Mouse (Mus musculus): ENCODE data around the gene Ybx2. TPM values are rescaled to one million over a fixed set of nuclear protein-coding genes. Genes with fewer than 3 reads are reported as not detected.
"Not testable (repeated sequence)": the region's sequence is repeated elsewhere in the genome, so short reads cannot be mapped to it uniquely, and the experiment has no call there.

Gene Ybx2
- total RNA-seq, 1 experiment from 2014 or later, result 27.3 TPM

DNA sequence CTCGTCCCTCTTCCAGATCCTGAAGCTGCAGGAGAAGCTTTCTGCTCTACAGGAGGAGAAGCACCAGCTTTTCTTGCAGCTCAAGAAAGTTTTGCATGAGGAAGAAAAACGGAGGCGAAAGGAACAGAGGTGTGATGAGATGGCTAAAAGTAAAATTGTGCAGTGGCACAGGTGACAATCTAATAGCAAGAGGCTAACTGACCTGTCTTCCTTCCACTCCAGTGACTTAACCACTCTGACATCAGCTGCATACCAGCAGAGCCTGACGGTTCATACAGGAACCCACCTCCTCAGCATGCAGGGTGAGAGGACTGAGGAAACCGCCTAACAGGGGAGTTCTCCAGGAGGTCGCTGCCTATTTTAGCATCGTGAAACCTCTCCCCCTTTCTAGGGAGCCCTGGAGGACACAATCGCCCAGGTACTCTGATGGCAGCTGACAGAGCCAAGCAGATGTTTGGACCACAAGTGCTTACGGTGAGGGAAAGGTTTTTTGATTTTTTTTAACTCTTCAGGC is 20.6 kb upstream of the Ybx2 start:
- DNase-seq, result no peak

DNA sequence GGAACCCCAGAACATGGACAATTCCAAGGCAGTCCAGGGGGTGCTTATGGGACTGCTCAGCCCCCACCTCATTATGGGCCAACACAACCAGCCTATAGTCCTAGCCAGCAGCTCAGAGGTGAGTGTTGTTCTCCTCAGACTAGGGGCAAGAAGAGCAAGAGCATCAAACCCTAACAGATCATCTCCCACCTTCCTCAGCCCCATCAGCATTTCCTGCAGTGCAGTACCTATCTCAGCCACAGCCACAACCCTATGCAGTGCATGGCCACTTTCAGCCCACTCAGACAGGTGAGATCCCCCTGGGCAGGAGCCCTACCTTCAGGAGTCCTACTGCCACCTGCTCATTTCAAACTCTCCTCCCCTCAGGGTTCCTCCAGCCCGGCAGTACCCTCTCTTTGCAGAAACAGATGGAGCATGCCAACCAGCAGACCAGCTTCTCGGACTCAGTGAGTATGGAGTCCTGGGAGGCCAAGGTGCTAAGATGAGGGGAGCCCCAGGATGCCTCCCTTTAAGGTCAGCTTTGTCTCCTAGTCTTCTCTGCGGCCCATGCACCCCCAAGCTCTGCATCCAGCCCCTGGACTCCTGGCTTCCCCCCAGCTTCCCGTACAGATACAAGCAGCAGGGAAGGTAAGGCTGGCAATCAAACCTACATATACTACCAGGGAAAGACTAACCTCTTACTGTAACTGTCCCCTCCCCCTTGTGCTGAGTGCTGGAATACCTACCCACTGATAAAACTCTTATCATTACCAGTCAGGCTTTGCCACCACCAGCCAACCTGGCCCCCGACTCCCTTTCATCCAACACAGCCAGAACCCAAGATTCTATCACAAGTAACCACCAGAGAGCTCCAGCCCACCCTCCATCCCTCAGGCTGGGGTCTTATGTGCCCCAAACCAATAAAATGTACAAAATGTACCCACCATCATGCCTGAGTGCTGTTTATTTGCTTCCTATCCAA is 19.6 kb upstream of the Ybx2 start:
- DNase-seq, result no peak

DNA sequence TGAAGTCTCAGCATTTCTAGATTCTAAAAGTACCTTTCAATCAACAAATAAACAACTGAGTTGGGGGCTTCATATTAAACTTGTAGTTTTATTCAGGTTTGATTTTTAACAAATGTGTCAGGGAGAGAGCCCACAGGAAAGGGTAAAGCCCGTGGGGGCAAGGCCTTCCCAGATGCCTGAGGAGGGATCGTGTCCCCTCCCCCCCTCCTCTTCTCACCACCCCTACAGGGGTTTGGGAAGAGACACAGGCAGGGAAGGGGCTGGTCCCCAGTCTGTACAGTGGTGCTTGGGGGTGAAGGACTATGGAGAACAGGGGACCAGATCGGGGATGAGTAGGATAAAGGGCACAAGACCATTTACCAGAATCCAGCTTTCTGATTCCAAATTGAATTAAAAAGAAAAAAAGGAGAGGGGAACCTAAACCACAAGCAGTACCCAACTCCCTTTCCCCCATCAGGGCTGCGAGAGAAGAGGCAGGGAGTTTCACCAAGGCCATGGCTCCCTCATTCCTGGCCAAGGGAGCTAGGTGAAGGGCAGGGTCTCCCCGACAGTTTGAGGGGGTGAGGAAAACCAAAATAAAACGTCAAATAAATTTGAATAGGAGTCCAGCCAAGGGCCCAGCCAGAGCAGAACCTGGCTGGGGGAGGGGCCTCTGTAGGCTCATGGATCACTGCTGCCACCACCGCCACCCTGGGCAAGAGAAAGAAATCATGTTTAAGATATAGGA is 18.8 kb upstream of the Ybx2 start:
- DNase-seq, result not testable (repeated sequence)

DNA sequence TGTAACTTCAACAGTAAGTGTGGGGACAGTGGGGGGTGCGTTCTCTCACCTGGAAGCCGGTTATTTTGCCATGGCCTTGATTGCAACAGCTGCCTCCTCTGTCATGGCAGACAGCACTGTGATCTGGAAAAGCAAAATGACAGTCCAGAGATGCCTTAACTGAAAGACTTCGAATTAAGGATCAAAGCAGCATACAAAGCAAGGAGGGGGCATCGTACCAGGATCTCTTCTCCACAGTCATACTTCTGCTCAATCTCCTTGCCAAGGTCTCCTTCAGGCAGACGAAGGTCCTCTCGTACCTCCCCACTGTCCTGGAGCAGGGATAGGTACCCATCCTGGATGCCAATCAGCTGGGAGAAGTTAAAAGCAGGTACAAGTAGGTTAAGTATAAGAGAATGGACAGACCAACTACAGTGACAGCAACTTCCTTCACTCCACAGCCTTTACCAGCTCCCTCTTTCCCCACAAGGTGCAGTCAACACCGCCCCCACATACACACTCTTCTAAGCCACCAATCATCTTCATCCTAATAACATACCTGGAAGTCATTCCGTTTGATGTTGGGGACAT is 18.1 kb upstream of the Ybx2 start:
- no peak for DNase-seq

DNA sequence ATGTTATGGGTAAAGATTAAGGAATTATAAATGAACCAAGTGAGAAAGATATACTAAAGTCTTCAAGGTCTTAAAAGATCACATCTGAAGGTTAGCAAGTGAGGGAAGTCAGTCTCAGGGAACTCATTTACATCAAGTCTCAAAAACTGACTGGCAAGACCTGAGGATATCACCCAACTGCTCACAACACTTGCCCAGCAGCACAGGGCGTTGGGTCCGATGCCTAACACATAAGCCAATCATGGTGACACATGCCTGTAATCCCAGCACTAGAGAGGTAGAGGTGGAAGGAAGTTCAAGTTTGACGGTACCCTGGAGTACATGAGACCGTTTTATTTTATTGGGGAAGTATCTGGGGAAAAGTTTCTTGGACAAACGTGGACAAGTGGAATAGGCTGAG is 17.5 kb upstream of the Ybx2 start:
- DNase-seq, result no peak

DNA sequence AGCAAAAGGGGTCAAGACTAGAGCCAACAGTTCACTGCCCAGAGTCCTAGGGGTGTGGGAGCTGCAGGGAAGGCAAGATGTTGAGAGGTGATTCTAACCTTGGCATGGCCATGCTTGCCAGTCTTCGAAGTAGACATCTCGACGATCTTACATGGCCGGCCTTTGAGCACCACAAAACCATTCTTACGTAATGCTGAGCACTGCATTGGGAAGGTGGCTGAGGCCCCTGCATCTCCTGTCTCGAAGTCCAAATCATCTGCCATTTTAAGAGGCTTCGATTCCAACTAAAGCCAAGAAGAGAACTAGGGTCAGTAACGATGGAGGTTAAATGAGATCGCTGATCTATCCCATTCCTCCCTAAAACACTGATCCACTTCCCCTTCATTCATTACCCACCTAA is 16.5 kb upstream of the Ybx2 start:
- no peak for DNase-seq

DNA sequence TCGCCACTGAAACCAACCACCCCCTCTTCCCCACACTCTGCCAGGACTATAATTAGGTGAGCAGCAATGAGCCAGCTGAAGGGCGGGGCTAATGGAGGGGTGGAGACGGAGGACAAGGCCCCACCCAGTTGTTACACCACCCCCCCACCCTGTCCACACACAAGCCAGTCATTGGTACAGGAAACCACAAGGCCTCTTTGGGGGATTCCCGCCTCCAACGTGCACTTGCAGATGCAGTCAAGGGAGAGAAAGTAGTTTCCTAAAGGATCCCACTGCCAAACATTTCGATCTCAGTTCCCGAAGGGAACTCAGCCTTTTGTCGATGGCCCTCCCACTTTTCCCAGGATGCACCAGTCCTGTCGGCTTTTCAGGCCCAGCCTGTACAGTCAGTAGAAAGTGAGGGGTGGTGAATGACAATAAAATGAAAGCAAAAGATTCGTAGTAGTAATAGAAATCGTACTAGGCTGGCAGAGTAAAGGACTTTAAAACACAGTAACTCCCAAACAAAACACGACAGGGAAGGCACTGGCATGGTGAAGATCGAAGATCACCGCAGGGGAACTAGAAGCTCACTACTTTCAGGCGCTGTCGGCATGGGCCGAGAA is 15.8 kb upstream of the Ybx2 start:
- DNase-seq, result peak; percentile 92

DNA sequence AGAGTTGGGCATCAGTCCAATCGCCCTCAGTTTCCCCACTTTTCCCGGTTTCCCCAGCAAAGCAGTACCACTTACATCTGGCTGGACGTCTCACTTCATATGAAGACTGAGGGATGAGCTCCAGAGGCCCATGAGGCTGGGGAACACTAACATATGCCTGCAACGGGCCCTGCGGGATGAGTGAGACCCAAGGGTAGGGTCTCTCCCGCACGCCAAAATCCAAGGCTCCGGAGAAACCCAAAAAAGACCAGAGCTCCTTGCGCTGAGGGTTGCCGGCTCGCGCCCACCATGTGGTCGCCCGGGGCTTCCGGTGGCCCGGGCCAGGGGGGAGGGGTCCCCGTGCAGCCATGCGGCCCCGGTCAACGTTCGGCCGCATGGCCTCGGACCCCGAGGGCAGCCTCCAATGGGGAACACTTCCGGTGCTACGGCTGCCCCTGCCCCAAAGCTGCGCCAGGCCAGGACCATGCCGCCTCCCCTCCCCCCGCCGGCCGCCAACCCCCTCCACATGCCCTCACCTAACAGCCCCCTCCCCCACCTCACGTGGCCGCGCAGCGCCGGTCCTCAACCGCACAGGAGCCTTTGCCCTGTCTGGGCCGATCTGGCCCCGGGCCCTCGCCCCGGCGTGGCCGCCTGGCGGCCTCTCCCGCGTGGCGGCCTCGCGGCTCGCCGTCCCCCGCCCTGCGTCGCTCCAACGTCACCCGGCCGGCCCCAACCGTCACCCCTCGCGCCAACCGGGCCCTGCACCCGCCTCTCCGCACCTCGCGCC is 15.1 kb upstream of the Ybx2 start:
- peak; percentile 79 for DNase-seq

DNA sequence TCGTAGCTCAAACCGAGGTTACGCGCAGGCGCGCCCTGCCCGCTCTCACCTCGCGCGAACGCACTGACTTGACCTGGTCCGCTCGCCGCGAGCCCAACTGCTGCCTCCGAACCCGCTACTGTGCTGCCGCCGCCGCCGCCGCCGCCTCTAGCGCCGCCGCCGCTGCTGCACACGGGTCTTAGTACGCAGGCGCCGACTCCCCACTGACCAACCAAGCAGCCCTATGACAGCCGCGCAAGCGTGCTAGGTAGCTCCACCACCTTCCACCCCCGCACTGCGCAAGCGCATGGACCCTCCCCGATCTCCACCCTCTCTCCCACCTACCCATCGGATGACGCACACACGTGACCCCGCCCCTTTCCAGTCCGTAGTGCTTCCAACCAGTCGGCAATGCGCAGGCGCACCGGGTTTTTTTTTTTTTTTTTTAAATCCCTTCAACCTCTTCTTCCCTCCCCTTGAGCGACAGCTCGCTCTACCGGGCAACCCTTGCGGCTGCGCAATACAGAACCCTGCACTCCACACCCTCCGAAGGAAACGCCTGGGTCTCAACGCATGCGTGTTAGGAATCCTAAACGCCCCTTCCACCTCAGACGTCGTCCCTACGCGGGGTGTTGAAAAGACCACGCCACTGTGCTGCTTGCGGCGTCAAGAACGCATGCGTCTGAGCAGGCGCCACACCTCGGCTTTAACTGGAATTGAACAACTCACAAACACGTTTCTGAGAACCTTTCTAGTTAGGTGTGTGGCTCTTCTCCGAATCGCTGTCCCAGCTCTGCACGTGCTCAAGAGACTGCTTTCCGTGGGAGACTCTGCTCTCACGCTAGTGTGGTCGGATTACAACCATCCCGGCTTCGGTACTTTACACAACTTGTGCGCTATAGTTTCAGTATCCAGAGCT is 14.2 kb upstream of the Ybx2 start, which contains the start of gene Eif5a:
Gene Eif5a (minus strand): TSS at position 845 of the 898 bp plus-strand sequence.
- peak; percentile 100 for DNase-seq

DNA sequence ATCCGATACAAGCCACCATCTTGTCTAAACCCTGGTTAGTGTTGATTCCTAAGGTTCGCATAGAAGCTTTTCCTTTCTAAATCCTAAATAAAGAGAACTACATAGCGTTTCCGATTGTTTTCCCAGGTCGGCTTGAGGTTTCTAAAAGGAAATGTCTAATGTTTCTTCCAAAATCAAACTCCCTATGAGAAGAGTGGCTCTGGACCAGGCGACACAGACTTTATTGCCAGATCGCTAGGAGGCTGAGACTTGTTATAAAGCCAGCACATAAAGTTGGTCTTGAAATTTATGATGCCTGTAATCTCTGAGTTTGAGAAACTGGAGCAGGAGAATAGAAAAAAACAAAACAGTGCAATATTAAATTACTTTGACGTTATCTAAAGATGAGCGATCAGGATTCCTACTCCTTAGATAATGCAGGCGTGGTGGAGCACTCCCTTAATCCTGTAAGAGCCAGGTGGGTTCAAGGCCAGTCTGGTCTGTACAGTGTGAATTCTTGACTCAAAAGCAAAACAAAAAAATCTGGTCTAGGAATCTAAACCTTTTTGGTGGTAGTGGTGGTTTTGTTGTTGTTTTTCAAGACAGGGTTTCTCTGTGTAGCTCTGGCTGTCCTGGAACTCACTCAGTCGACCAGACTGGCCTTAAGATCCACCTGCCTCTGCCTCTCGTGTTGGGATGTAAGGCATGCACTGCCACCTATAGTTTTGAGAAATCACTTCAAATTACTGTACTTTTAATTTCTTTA is 13.4 kb upstream of the Ybx2 start:
- DNase-seq, result peak; percentile 30

DNA sequence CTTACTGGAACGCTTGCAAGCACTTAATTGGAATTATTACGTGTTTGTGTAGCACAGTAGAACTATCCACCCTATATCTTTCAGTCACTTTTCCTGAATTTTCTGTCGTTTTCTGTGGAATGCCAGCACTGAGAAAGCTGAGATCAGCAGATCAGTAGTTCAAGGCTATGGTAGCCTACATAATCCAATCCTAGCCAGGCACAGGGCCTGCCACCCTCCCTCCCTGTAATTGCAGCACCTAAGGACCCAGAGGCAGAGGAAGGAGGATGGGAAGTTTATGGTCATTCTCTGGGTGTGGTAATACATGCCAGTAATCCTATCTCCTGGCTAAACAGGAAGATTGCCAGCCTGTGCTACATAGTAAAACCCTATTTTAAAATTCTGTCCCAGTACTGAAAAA is 12.8 kb upstream of the Ybx2 start:
- DNase-seq, result peak; percentile 23

DNA sequence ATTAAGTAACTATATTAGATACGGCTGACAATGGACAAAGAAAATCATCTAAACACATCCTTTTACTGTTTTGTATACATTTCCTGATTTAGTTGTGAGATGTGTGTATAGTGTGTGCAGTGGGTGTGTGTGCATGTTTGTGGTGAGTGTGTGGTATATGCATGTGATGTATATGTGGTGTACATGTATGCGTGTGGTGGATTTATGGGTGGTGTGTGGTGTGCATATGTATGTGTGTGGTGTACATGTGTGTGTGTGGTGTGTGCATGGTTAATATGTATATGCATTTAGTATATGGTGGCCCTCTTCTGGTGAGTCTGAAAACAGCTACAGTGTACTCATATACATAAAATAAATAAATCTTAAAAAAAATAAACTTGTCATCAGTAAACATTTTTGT is 8.1 kb upstream of the Ybx2 start:
- no peak for DNase-seq

DNA sequence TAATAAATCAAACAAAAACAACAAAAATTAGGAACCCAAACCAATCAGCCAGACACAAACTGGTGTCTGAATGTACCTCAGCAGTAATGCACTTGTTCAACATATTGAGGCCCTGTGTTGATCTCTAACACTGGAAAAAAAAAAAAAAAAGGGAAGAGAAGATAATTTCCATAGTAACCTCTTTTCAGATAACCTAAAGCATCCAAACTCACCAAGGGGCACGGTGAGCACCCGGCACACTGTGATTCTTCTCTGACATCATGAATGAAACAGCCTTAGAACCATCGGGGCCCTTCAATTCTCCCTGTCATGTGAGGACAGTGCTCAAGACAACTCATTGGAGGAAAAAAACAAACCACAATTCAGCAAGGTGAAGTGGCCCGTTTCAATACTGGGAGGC is 5.9 kb upstream of the Ybx2 start:
- DNase-seq, result no peak

DNA sequence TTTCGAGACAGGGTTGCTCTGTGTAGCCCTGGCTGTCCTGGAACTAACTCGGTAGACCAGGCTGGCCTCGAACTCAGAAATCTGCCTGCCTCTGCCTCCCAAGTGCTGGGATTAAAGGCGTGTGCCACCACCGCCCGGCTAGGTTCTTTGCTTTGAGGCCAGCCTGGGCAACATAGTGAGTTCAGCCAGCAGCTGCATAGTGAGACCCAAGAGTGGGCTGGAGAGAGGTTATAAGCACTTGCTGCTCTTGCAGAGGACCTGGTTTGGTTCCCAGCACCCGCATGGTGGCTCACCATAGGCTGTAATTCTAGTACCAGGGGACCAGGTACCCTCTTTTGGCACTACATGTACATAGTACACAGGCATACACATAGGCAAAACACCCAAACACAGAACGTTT is 5.4 kb upstream of the Ybx2 start:
- DNase-seq, result not testable (repeated sequence)

DNA sequence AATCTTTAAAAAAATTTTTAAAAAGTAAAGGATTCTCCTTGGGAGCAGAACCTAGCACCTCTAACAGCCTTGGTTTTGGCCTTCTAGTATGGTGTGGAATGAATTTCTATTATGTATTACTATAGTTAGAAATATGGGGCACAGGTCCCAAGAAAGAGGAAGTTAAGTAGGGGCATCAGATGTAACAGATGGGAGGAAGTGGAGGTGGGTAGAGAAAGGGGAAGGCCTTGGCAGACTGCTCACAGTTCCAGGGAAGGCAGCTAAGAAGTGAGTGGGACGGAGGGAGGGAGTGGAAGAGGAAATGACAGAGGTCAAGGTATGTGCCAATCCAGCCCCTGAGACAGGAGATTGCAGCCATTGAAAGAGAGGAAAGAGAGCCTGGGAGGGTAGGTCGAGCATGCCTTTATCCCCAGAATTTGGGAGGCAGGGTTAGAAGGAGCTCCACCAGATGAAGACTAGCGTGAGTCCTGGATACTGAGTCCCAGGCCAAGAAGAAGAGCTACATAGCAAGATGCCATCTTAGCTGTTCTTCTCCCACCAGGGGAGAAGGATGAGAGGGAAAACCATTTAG is 4.5 kb upstream of the Ybx2 start:
- no peak for DNase-seq

DNA sequence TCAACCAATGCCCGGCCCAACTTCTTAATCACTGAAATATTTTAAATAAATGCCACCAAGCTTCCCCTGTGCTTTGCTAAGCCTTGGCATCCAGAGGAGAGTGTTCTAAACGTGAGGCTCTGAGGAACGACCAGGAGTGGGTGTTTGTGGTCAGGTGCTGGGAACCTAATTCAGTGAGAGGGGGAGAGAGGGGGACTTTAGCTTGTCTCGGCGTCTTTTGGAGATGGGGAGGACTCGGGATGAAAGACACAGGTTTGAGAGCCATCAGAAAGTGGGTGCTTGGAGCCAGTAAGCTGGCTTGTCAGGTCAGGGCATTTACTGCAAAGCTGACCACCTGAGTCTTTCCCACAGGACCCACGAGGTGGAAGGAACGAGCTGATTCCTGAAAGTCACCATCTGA is 3.8 kb upstream of the Ybx2 start:
- DNase-seq, result no peak

DNA sequence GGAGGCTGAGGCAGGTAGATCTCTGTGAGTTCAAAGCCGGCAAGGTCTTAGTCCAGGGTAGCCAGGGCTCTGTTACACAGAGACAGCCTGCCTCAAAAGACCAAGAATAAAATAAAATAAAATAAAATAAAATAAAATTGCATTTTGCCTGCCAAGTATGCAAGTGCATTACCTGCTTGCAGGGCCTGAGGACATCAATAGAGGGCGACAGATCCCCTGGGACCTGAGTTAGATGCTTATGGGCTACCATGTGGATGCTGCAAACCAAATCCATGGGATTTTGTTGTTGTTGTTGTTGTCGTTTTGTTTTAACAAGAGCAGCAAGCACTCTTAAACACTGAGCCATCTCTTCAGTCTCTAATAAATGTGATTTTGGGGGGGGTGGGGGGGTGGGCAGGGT is 3.3 kb upstream of the Ybx2 start:
- DNase-seq, result peak; percentile 18

DNA sequence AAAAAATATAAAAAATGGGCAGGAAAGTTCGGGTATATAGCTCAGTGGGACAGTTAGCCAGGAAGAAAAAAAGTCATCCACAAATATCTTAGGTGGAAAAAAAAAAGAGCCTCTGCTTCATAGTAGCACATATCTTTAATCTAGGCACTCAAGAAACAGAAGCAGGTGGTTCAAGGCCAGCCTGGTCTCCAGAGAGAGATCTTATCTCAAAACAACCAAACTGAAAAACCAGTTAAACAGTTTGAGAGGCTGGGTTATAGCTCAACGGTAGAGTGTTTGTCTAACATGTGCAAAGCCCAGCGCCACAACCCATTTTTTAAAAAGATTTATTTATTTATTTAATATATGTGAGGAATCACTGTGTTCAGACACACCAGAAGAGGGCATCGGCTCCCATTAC is 2.5 kb upstream of the Ybx2 start:
- no peak for DNase-seq

DNA sequence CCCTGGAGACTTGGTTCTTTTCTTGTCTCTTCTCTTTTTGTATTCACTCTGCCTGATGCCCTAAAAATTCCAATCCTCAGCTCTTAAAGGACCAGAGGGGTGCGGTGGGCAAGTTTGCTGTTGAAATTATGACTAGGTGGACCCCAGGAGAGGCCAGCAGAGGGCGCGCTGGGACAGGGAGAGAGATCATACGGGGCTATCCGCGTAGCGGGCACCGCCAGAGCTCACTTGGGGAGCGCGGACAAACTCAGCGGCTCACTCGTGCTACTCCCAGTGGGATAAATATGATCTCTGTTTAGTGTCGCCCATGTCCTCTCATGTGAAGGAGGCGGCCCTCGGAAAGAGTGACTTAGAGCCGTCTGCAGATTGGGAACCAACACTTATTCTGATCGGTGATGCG is 1.4 kb upstream of the Ybx2 start:
- peak; percentile 98 for DNase-seq

Measured in adrenal gland, postnatal 14 days (tissue).